Mouse (Mus musculus): ENCODE measurements around the gene Fam208a.

Gene Fam208a

GRCm38 (mm10) chr14:27420816-27421215 lies 7.8 kb upstream of the Fam208a start:
- DNase-seq (ENCODE audit: low read depth), result no peak

- no peak for DNase-seq (ENCODE audit: low read depth)
These were observed 6.3 kb upstream of the Fam208a start for GRCm38 (mm10) chr14:27422301-27422700.

GRCm38 (mm10) chr14:27428973-27429711 lies 508 bp downstream of the Fam208a start:
- DNase-seq (ENCODE audit: low read depth), result peak; percentile 93

- no peak for DNase-seq (ENCODE audit: low read depth)
These were observed 1.6 kb downstream of the Fam208a start for GRCm38 (mm10) chr14:27430280-27430679.

GRCm38 (mm10) chr14:27432064-27432463 lies 3.4 kb downstream of the Fam208a start:
- DNase-seq (ENCODE audit: low read depth), result no peak

DNA sequence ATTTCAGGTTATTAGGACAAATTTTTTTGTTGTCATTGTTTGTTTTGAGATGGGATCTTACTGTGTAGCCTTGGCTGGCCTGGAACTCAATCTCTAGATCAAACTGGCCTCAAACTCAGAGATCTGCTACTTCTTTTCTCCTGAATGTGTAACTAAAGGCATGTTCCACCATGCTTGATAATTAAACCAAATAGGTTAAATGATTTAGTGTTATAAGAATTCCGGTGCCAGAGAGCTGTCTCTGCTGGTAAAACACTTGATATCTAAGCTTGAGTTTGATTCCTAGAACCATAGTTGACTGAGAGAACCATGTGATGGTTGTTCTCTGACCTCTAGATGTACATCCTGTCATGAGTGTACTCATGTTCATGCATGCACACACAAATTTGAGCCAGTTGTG lies 7.5 kb downstream of the Fam208a start:
- no peak for DNase-seq (ENCODE audit: low read depth)

- DNase-seq (ENCODE audit: low read depth), result no peak
These were observed 8.2 kb downstream of the Fam208a start for GRCm38 (mm10) chr14:27436826-27437225.

DNA sequence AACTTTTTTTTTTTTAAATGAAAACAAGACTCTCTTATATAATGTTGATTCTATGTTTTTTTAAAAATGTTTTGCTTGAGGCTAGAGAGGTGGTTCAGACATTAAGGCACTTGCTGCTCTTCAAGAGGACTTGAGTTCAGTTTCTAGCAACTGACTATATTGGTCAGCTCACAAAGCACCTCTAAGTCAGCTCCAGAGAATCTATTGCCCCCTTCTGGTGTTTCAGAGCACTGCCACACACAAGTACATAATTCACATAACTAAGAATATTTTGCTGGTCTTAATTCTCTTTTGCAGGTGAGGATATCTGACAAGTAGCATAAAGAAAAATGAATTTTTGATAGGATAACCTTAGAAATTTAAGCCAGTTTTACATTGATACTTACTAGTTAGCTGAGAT lies 12.3 kb downstream of the Fam208a start:
- DNase-seq (ENCODE audit: low read depth), result peak; percentile 30

DNA sequence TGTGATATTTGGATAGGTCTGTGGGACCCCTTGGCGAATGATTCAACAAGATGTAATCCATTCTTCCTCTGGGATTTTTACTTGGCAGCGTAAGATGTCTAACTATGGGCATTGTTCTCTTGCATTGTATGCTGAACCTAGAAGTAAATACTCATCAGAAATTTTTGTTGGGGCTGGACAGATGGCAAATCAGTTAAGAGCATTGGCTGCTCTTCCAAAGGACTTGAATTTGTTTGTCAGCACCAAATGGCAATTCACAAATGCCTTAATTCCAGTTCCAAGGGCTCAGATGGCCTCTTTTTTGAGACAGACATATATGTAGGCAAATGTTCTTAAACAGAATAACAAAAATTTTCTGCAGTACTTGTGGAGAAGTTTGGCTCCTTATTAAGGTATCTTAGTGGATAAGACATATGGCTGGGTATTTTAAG lies 16.2 kb downstream of the Fam208a start:
- no peak for DNase-seq (ENCODE audit: low read depth)

DNA sequence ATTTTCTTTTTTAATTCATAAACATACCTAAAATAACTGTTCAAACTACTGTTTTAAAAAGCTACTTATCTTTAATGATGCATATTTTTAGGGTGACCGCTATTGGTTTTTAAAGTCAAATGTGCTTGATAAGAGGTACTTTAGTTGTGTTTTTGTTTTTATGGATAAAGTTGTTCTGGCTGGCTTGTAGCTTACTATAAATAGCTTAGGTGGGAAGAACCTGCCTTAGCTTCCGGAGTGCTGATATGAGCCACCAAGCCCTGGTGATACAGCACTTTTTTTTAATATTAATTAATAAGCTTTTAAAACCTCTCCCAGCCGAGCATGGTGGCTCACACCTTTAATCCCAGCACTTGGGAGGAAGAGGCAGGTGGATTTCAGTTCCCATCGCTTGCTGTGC lies 18.3 kb downstream of the Fam208a start:
- no peak for DNase-seq (ENCODE audit: low read depth)

DNA sequence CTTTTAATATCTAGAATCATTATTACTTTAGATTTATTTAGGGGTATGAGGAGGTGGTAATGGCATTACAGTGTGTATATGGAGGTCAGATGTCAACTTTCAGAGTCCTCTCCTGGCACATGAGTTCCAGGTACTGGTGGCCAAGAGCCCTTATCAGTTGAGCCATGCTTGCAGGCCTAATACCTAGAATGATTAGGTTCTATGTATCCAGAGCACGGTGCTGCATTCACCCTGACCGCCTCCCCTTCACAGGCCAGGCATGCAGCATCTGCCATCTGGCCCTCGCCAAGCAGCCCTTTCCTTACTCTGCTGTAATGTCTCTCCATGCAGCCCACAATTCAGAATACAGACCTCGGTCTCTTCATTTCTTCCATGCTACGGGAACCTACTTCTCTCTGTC lies 62.8 kb downstream of the Fam208a start:
- DNase-seq (ENCODE audit: low read depth), result no peak

GRCm38 (mm10) chr14:27493516-27493915 lies 64.9 kb downstream of the Fam208a start:
- DNase-seq (ENCODE audit: low read depth), result peak; percentile 17

- DNase-seq (ENCODE audit: low read depth), result no peak
These were observed 72.5 kb downstream of the Fam208a start for GRCm38 (mm10) chr14:27501096-27501495.

GRCm38 (mm10) chr14:27507894-27508643 lies 79.4 kb downstream of the Fam208a start, which contains the start of gene Ccdc66:
Ccdc66 (minus strand) TSS chr14:27508460.
- DNase-seq (ENCODE audit: low read depth), result peak; percentile 95

DNA sequence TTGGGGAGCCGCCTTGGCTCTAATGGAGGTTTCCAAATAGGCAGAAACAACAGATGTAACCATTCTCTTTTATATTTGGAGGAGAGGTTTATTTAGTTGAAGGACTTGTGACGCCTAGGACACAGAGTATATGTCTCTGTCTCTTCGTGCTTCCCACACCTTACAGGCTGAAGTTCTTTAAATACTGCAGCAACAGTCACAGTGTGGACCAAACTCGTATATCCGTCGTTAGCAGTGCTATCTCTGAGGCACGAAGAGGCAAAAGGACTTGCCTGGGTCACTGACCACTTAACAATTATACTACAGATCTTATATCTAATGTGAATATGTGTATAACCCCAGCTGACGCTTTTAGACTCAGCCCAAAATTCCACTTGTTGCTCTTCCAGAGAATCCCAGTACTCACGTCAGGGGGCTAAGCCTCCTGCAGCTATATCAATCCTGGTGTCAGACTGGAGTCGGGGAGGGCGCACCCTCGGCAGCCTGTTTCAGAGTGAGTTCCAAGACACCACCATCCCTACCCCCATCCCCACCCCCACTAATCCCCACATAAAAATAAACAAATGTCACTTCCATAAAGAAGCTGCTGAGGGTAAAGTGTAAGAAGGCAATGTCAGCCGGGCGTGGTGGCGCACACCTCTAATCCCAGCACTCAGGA lies 80.1 kb downstream of the Fam208a start:
- no peak for DNase-seq (ENCODE audit: low read depth)

DNA sequence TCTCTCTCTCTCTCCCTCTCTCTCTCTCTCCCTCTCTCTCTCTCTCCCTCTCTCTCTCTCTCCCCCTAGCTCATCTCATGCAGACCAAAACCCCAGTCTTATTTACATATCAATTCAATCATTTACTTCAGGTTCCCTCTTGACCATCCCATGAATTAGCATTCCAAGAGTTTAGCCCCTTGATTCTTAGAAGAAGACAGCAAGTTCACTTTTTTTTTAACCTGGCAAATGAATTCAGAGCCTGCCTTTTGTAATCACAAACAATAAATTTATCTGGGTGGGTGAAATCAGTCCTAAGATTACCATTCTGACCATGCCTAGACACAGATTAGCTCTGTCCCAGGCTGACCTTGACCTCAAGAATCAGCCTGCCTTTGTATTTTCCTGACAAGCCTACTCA lies 95.9 kb downstream of the Fam208a start:
- no peak for DNase-seq (ENCODE audit: low read depth)

Measured in NIH3T3 (cell line).